Mouse (Mus musculus) heart, adult 2 months (tissue): Measurements from ENCODE around the gene Pgpep1. TPM values are rescaled to one million over a fixed set of nuclear protein-coding genes. Genes with fewer than 3 reads are reported as not detected.

Experiments used
- DNase-seq, 2 experiments: peaks; one replicate each; pipeline ENCODE4 v3.0.0; 2021
- H3K27ac ChIP-seq: fragments of 200-600 bp; 2 replicates; pipeline ENCODE4 v1.8.1; 2022
- H3K27me3 ChIP-seq: fragments of 200-500 bp; 2 replicates; pipeline ENCODE4 v1.6.1; 2012; ENCODE audit warnings: mild to moderate bottlenecking, low read length, inconsistent platforms, mixed read lengths; ENCODE audit not compliant: control insufficient read depth, insufficient read depth
- H3K36me3 ChIP-seq: fragments of 200-500 bp; 2 replicates; pipeline ENCODE4 v1.6.1; 2012; ENCODE audit warnings: low read length, inconsistent platforms; ENCODE audit not compliant: control insufficient read depth, insufficient read depth
- H3K4me1 ChIP-seq: fragments of 200-500 bp; 2 replicates; pipeline ENCODE4 v1.6.1; 2011; ENCODE audit warnings: low read length; ENCODE audit not compliant: control insufficient read depth, insufficient read depth
- H3K4me3 ChIP-seq: fragments of 200-600 bp; 2 replicates; pipeline ENCODE4 v1.8.1; 2022
- H3K79me2 ChIP-seq: fragments of 200-500 bp; replicated peaks from 2 replicates; pipeline ENCODE4 v1.6.1; 2012; ENCODE audit warnings: mild to moderate bottlenecking, inconsistent platforms, low read length, moderate library complexity, mixed read lengths; ENCODE audit not compliant: control insufficient read depth, insufficient read depth
- H3K9ac ChIP-seq: fragments of 200-500 bp; 2 replicates; pipeline ENCODE4 v1.6.1; 2012; ENCODE audit warnings: low read depth, mild to moderate bottlenecking, control low read depth, inconsistent platforms, low read length, mixed read lengths
- CTCF ChIP-seq: fragments of 200-600 bp; IDR thresholded peaks from 2 replicates; pipeline ENCODE4 v1.8.1; 2022; ENCODE audit warnings: antibody characterized with exemption, mild to moderate bottlenecking, moderate library complexity
- EP300 ChIP-seq: fragments of 200-500 bp; IDR thresholded peaks from 2 replicates; pipeline ENCODE4 v1.6.1; 2011; ENCODE audit warnings: low read depth, low read length, control low read depth; ENCODE audit not compliant: insufficient read depth
- POLR2A ChIP-seq: fragments of 200-500 bp; IDR thresholded peaks from 2 replicates; pipeline ENCODE4 v1.6.1; 2011; ENCODE audit warnings: mild to moderate bottlenecking, low read depth, low read length, control low read depth; ENCODE audit not compliant: insufficient read depth
- WGBS: fragments of 180-500 bp; shearing (Covaris S2); methylation state at CpG from one replicate; pipeline ENCODE4 v1.1.7; 2018; 5-methylcytosine and 5-hydroxymethylcytosine counted together
- intact Hi-C: fragments of 180-260 bp; cut with DNase I; formaldehyde crosslinking; loops from one replicate; pipeline ENCODE4 v1.15.1; 2025
- polyA plus RNA-seq: library from polyadenylated mRNA; depleted of rRNA; stranded (reverse); fragments of >200 nt; gene quantifications from 2 replicates; pipeline ENCODE4 v1.2.3, GENCODE M21; 2012; rRNA removed
- total RNA-seq, 2 experiments: library from RNA; stranded (reverse); gene quantifications; 2 replicates each; pipeline ENCODE4 v1.2.3; 2021

Gene Pgpep1
- total and polyA plus RNA-seq, 3 experiments: 35.5 to 48.4 (median 39.7) TPM

- TF ChIP-seq CTCF (peak; percentile 79), EP300 (no peak), POLR2A (no peak)
- intact Hi-C loops: loop anchor here (10.0 kb wide), 1 partner anchor 53 kb away; no protein-coding TSS in a partner anchor
- DNase-seq: peak; percentile 76 to 80
- 50% methylated on average over 29 of the region's 29 CpGs for WGBS
- Histone ChIP-seq H3K4me1 (peaks cover 4% of the 10 kb centered on the region), H3K9ac (peak overlapping the region; percentile 18), H3K27me3 (no peaks in the 10 kb centered on the region), H3K27ac (peak overlapping the region; percentile 12; the same call in 1 of the 2 replicates), H3K4me3 (peak overlapping the region; percentile 43), H3K36me3 (no peaks in the 10 kb centered on the region), H3K79me2 (no peaks in the 10 kb centered on the region)
These were observed 61.9 kb downstream of the Pgpep1 start for GRCm38 (mm10) chr8:70598283-70598682.

DNA sequence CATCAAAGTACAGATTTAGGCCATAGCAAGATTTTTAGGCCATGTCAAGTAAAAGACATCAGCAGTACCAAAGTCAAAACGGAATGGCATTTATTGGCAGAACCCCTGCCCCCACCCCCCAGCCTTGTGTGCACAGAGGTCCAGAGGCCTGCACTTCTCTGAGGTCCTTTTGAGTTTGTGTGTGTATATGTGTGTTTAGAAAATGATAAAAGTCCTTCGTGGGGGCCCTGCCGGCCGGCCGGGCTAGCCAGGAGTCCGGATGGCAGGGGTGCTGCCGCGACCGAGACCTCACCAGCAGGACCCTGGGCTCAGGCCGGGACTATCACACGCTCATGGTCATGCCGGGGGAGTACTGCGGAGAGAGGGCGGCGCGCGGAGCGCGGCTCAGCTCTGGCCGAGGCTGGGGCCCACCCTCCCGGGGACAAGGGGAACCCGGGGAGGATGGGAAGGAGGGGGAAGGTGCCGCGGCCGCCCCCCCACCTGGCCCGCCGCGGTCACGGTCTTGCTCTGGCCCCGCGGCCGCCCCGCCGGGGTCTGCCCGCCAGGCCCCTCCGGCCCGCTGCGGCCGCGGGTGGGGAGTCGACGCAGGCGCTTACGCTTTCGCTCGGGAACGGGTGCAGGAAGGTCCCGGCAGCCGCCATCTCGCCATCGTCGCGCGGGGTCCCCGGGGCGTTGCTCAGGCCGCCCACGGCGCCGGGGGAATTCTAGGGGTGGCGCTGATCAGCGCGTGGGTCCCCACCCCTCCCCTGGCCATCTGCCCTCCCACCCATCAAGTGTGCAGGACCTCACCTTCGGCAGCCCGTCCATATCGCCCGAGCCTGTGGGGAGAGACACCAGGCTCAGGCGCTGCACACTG, 62.5 kb downstream of the Pgpep1 start:
- H3K36me3 ChIP-seq: no peaks in the 10 kb centered on the region
- peak overlapping the region; percentile 18 for H3K9ac ChIP-seq
- WGBS: 67% methylated on average over 61 of the region's 68 CpGs
- intact Hi-C loops: loop anchor here (10.0 kb wide), 1 partner anchor 53 kb away; no protein-coding TSS in a partner anchor
- peak in 1 of 2 experiments; percentile 37 for DNase-seq
- no peaks in the 10 kb centered on the region for H3K27me3 ChIP-seq
- no peaks in the 10 kb centered on the region for H3K79me2 ChIP-seq
- peak overlapping the region; percentile 43 for H3K4me3 ChIP-seq
- TF ChIP-seq POLR2A: no peak
- no peak for TF ChIP-seq EP300
- no peak for TF ChIP-seq CTCF
- H3K4me1 ChIP-seq: peaks cover 4% of the 10 kb centered on the region
- H3K27ac ChIP-seq: peak overlapping the region; percentile 12; the same call in 1 of the 2 replicates

DNA sequence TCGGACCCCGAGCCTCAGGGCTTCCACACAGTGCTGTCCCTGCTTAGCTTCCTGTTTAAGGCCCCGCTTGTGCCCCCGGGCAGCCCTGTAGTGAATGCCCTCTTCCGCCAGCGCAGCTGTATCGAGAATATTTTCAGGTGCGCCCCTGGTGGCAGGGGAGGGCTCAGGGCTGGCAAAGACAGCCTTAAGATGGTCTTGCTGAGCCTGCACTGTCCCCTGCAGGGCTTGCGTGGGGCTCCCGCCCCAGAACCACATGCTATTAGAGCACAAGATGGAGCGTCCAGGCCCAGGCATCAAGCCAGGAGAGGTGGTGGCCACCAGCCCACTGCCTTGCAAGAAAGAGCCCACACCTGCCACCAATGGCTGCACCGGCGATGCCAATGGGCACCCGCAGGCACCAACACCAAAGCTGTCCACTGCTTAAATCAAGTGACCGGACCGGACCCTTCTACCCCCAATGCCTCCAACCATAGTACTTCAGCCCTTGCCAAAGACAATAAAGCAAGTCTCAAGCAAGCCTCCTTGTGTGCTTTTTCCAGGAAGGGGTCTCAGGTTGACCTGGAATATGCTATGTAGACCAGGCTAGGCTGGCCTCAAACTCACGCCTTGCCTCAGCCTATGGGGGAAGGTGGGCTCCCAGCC, 63.3 kb downstream of the Pgpep1 start:
- peaks cover 4% of the 10 kb centered on the region for H3K4me1 ChIP-seq
- TF ChIP-seq EP300 (no peak), CTCF (peak; percentile 21; the same call in 1 of the 2 replicates)
- no peak overlapping the region for H3K9ac ChIP-seq
- intact Hi-C loops: loop anchor here (10.0 kb wide), 1 partner anchor 52 kb away; no protein-coding TSS in a partner anchor
- H3K79me2 ChIP-seq: no peaks in the 10 kb centered on the region
- H3K4me3 ChIP-seq: no peak overlapping the region
- H3K27me3 ChIP-seq: no peaks in the 10 kb centered on the region
- peak in 1 of 2 experiments; percentile 30 for DNase-seq
- WGBS: 86% methylated on average over 17 of the region's 17 CpGs
- no peaks in the 10 kb centered on the region for H3K36me3 ChIP-seq
- no peak overlapping the region for H3K27ac ChIP-seq

Other genes with a start within 250 kb of the Pgpep1 start
- 1 to 10 TPM; 7.4 to 8.1 TPM for gene Crtc1, start 220.8 kb downstream of the Pgpep1 start, total RNA-seq
- gene Crtc1, start 220.8 kb downstream of the Pgpep1 start, polyA plus RNA-seq: 13.7 and 14.9 TPM in 2 replicates
- 1 to 10 TPM; 8.1 to 8.6 TPM for gene Klhl26, start 183.4 kb downstream of the Pgpep1 start, total RNA-seq
- 18.8 and 21.2 TPM in 2 replicates for gene Klhl26, start 183.4 kb downstream of the Pgpep1 start, polyA plus RNA-seq
- gene Tmem59l, start 173.0 kb downstream of the Pgpep1 start, total RNA-seq: not detected
- gene Tmem59l, start 173.0 kb downstream of the Pgpep1 start, polyA plus RNA-seq: 0.21 and 0.53 TPM in 2 replicates
- under 1 TPM; 0.68 to 0.89 TPM for gene Crlf1, start 167.2 kb downstream of the Pgpep1 start, total RNA-seq
- gene Crlf1, start 167.2 kb downstream of the Pgpep1 start, polyA plus RNA-seq: 0.38 and 2.3 TPM in 2 replicates
- 100 to 1,000 TPM; 111 to 118 TPM for gene Rex1bd, start 153.6 kb downstream of the Pgpep1 start, total RNA-seq
- gene Rex1bd, start 153.6 kb downstream of the Pgpep1 start, polyA plus RNA-seq: 129 and 145 TPM in 2 replicates
- 1,000 to 10,000 TPM; 1,480 to 1,595 TPM for gene Uba52, start 149.6 kb downstream of the Pgpep1 start, total RNA-seq
- 439 and 626 TPM in 2 replicates for gene Uba52, start 149.6 kb downstream of the Pgpep1 start, polyA plus RNA-seq
- 100 to 1,000 TPM; 116 to 135 TPM for gene Fkbp8, start 132.7 kb downstream of the Pgpep1 start, total RNA-seq
- gene Fkbp8, start 132.7 kb downstream of the Pgpep1 start, polyA plus RNA-seq: 179 and 201 TPM in 2 replicates
- 10 to 100 TPM; 80.4 to 99.4 TPM for gene Kxd1, start 132.4 kb downstream of the Pgpep1 start, total RNA-seq
- gene Kxd1, start 132.4 kb downstream of the Pgpep1 start, polyA plus RNA-seq: 111 and 121 TPM in 2 replicates
- gene Ell, start 120.9 kb downstream of the Pgpep1 start, total RNA-seq: 10 to 100 TPM in 1 of 2 experiments, 1 to 10 TPM in 1; 9.6 to 12.0 TPM
- 12.7 and 13.8 TPM in 2 replicates for gene Ell, start 120.9 kb downstream of the Pgpep1 start, polyA plus RNA-seq
- gene Isyna1, start 66.0 kb downstream of the Pgpep1 start, total RNA-seq: 10 to 100 TPM; 26.7 to 28.3 TPM
- gene Isyna1, start 66.0 kb downstream of the Pgpep1 start, polyA plus RNA-seq: 40.3 and 41.6 TPM in 2 replicates
- 10 to 100 TPM; 34.6 to 35.8 TPM for gene Ssbp4, start 51.5 kb downstream of the Pgpep1 start, total RNA-seq
- gene Ssbp4, start 51.5 kb downstream of the Pgpep1 start, polyA plus RNA-seq: 45.6 and 72.8 TPM in 2 replicates
- 1 to 10 TPM; 1.6 to 1.8 TPM for gene Lrrc25, start 44.2 kb downstream of the Pgpep1 start, total RNA-seq
- 3.6 and 4.5 TPM in 2 replicates for gene Lrrc25, start 44.2 kb downstream of the Pgpep1 start, polyA plus RNA-seq
- gene Gdf15, start 27.9 kb downstream of the Pgpep1 start, total RNA-seq: 1 to 10 TPM; 1.1 to 2.0 TPM
- 0.38 and 3.8 TPM in 2 replicates for gene Gdf15, start 27.9 kb downstream of the Pgpep1 start, polyA plus RNA-seq
- 10 to 100 TPM; 56.9 to 64.2 TPM for gene Lsm4, start 12.9 kb upstream of the Pgpep1 start, total RNA-seq
- gene Lsm4, start 12.9 kb upstream of the Pgpep1 start, polyA plus RNA-seq: 54.1 and 68.3 TPM in 2 replicates
- gene Jund, start 38.6 kb upstream of the Pgpep1 start, total RNA-seq: 100 to 1,000 TPM; 123 to 127 TPM
- gene Jund, start 38.6 kb upstream of the Pgpep1 start, polyA plus RNA-seq: 66.2 and 109 TPM in 2 replicates
- gene Iqcn, start 43.1 kb upstream of the Pgpep1 start, total RNA-seq: not detected
- 0.06 and 0.12 TPM in 2 replicates for gene Iqcn, start 43.1 kb upstream of the Pgpep1 start, polyA plus RNA-seq
- gene Gm3336, start 58.2 kb upstream of the Pgpep1 start, total RNA-seq: not detected
- not detected in 2 replicates for gene Gm3336, start 58.2 kb upstream of the Pgpep1 start, polyA plus RNA-seq
- gene Pde4c, start 63.3 kb upstream of the Pgpep1 start, total RNA-seq: 1 to 10 TPM; 2.3 to 2.7 TPM
- 10.8 and 11.0 TPM in 2 replicates for gene Pde4c, start 63.3 kb upstream of the Pgpep1 start, polyA plus RNA-seq
- 10 to 100 TPM; 46.5 to 48.0 TPM for gene Rab3a, start 94.3 kb upstream of the Pgpep1 start, total RNA-seq
- gene Rab3a, start 94.3 kb upstream of the Pgpep1 start, polyA plus RNA-seq: 89.1 and 117 TPM in 2 replicates
- 10 to 100 TPM; 21.7 to 29.1 TPM for gene Mpv17l2, start 100.6 kb upstream of the Pgpep1 start, total RNA-seq
- gene Mpv17l2, start 100.6 kb upstream of the Pgpep1 start, polyA plus RNA-seq: 30.0 and 32.2 TPM in 2 replicates
- 10 to 100 TPM; 22.0 to 22.4 TPM for gene Pik3r2, start 116.3 kb upstream of the Pgpep1 start, total RNA-seq
- gene Pik3r2, start 116.3 kb upstream of the Pgpep1 start, polyA plus RNA-seq: 34.3 and 45.5 TPM in 2 replicates
- gene Mast3, start 144.7 kb upstream of the Pgpep1 start, total RNA-seq: 1 to 10 TPM; 6.0 to 7.4 TPM
- gene Mast3, start 144.7 kb upstream of the Pgpep1 start, polyA plus RNA-seq: 12.7 and 13.9 TPM in 2 replicates
- not detected for gene Il12rb1, start 148.1 kb upstream of the Pgpep1 start, total RNA-seq
- 0.15 and 0.16 TPM in 2 replicates for gene Il12rb1, start 148.1 kb upstream of the Pgpep1 start, polyA plus RNA-seq
- 10 to 100 TPM in 1 of 2 experiments, 1 to 10 TPM in 1; 8.9 to 18.6 TPM for gene Arrdc2, start 179.3 kb upstream of the Pgpep1 start, total RNA-seq
- gene Arrdc2, start 179.3 kb upstream of the Pgpep1 start, polyA plus RNA-seq: 15.2 and 36.2 TPM in 2 replicates
- 10 to 100 TPM; 12.6 to 14.7 TPM for gene Kcnn1, start 202.9 kb upstream of the Pgpep1 start, total RNA-seq
- 21.5 and 29.0 TPM in 2 replicates for gene Kcnn1, start 202.9 kb upstream of the Pgpep1 start, polyA plus RNA-seq
- 10 to 100 TPM; 44.6 to 49.1 TPM for gene Ccdc124, start 213.5 kb upstream of the Pgpep1 start, total RNA-seq
- gene Ccdc124, start 213.5 kb upstream of the Pgpep1 start, polyA plus RNA-seq: 26.8 and 40.7 TPM in 2 replicates
- not detected for gene Slc5a5, start 232.4 kb upstream of the Pgpep1 start, total RNA-seq
- 0.18 TPM in 2 replicates for gene Slc5a5, start 232.4 kb upstream of the Pgpep1 start, polyA plus RNA-seq
- gene Rpl18a, start 237.0 kb upstream of the Pgpep1 start, total RNA-seq: 1,000 to 10,000 TPM in 1 of 2 experiments, 100 to 1,000 TPM in 1; 909 to 1,075 TPM
- gene Rpl18a, start 237.0 kb upstream of the Pgpep1 start, polyA plus RNA-seq: 1,802 and 2,387 TPM in 2 replicates
- gene Map1s, start 245.5 kb upstream of the Pgpep1 start, total RNA-seq: 10 to 100 TPM; 17.8 to 21.3 TPM
- gene Map1s, start 245.5 kb upstream of the Pgpep1 start, polyA plus RNA-seq: 12.0 and 20.2 TPM in 2 replicates